Mouse (Mus musculus): Measurements from ENCODE around the gene Zfhx2.

Zfhx2 gene

GRCm38 (mm10) chr14:55105836-55106809, 14.0 kb upstream of the Zfhx2 start, which contains the start of gene Ap1g2:
TSS of gene Ap1g2 (minus strand) at chr14:55106593.
- peak; percentile 87 for DNase-seq

- no peak for DNase-seq
Measured at GRCm38 (mm10) chr14:55105386-55105785, 13.3 kb upstream of the Zfhx2 start.

DNA sequence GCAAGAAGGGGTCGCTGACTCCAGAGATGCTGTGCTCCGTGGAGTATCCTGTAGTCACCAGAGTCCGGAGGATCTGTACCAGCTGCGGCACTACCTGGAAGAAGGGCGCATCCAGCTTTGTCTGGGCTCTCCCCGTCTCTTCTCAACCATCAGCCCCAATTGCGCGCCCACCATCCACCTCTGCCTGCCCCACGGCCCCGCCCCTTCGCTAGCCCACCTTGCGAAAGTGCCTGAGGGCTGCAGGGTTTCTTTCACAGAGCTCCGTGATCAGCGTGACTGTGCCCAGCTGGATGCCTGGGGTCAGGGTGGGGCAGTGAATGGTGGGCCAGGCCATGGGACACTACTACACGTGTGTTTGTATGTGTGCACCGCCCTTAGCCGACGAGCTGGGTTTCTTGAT, 12.2 kb upstream of the Zfhx2 start:
- no peak for DNase-seq

DNA sequence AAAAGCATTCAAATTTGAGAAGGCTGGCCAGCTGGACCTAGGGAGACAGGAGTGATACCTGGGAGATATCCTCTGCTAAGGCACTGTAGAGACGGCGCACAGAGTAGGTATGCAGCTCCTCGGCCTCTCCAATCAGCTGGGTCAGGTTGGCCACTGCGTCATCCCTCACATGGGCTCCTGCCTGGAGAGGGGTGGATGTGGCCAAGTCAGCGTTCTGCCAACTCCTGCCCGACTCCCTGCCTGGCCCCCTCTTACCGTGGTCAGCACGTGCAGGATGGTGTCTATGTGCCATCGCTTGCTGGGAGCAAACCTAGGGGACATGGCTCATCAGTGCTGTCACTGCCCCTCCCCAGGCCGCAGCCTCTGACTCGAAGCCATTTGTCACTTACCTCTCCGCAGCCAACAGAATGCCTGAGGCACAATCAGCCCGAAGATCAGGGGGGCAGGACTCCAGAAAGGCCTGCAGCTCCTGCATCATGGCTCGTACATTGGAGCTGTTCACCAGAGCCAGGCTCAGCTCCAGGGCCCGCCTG, 10.2 kb upstream of the Zfhx2 start:
- DNase-seq = no peak

- peak; percentile 77 for DNase-seq
Measured at GRCm38 (mm10) chr14:55101592-55101991, 9.5 kb upstream of the Zfhx2 start.

- DNase-seq = peak; percentile 68
Measured at GRCm38 (mm10) chr14:55098067-55098466, 5.9 kb upstream of the Zfhx2 start.

DNA sequence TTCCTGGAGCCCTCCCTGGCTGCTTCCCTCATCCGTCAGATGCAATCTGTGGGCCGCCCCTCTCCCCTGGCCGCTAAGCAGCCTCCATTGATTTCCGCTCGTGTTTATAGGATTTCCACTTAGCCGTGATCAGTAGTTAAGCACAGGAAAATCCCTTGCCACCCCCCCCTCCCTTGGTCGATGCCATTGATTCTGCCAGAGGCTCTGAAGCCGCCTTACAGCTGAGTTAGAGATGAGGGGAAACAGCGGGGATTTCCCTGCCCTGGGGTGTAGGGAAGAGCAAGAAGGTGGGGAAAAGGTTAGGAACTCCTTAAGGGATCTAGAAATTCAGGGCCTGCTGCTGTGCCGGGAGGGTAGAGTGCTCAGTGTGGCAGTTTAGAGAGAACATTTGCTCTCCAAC, 5.5 kb upstream of the Zfhx2 start:
- no peak for DNase-seq

DNA sequence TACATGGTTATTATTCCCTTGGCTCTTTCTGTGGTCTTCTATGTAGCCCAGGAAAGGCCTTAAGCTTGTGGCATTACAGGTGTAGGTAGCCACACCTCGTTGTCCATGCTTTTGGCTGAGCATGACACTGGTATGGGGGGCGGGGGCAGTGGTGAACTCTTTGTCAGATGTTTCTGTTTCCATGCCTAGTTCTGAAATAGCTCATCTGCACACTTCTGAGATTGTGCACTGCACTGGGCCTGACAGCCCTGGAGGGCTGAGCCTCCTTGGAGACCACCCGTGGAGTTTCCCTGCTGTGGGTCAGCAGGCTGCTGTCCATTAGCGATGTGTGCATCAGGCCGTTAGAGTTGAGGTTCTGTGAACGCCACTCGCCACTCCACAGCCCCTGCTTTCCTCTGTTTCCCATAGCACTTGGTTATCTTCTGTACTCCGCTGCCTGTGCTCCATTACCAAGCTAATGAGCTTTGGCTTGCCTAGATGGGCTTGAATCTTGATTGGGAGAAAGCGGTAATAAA, 4.5 kb upstream of the Zfhx2 start:
- DNase-seq = no peak

GRCm38 (mm10) chr14:55095671-55096070, 3.5 kb upstream of the Zfhx2 start:
- no peak for DNase-seq

DNA sequence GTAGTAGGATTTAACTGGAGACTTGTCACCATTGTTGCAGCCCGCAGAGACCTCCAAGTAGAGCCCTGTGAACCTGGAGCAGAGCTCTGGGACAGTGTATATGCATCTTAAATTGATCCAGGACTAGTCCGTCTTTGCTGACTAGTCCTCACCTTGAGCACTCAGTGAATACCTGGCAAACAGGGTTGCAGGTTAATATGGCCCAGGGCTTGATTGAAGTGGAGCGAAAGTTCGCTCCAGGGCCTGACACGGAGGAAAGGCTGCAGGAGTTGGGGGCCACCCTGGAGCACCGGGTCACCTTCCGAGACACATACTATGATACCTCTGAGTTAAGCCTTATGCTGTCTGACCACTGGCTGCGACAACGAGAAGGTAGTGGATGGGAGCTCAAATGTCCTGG, 3.1 kb upstream of the Zfhx2 start:
- no peak for DNase-seq

DNA sequence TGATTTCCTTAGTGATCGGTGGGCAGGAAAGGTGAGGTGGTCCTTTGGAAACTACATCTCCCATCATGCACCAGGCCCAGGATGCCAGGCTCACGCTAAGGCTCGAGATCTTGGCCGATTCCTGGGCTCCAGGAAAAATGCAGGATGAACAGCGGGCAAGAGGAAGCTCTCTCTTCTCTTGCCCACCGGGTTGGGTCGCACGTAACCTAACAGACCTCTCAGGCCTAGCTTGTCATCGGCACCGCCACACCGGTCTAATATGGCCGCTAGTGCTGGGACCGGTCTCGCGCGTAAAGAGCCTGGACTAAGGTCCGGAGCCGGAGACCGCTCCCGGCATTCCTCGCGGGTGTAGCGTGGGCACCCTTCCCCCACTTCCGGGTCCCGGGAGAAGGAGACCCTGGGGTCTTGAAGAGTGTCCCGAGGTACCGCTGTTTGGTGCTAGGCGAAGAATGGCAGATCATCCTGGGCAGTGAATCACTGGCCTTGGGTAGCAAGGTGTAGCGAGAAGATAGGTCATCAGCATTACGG, 2.6 kb upstream of the Zfhx2 start, which contains the start of gene Thtpa:
Gene Thtpa, plus strand, starts transcription at position 81 of the 528 bp plus-strand sequence.
- DNase-seq = peak; percentile 86

DNA sequence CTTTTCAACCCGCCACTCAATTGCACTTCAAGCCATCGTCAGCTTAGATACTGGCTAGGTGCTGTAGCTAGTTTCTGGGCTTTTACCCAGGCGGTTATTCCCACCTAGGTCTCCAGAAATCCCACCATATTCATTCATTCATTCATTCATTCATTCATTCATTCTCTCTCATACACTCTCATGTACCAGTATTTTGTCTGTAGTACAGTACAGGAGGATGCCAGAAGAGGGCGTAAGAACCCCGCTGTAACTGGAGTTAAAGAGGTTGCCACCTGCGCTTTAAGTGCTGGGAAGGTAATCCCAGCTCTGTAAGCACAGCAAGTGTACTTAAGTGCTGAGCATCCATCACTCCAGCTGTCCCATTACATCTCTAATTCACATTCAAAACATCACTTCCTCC, 1.8 kb upstream of the Zfhx2 start:
- DNase-seq = no peak

DNA sequence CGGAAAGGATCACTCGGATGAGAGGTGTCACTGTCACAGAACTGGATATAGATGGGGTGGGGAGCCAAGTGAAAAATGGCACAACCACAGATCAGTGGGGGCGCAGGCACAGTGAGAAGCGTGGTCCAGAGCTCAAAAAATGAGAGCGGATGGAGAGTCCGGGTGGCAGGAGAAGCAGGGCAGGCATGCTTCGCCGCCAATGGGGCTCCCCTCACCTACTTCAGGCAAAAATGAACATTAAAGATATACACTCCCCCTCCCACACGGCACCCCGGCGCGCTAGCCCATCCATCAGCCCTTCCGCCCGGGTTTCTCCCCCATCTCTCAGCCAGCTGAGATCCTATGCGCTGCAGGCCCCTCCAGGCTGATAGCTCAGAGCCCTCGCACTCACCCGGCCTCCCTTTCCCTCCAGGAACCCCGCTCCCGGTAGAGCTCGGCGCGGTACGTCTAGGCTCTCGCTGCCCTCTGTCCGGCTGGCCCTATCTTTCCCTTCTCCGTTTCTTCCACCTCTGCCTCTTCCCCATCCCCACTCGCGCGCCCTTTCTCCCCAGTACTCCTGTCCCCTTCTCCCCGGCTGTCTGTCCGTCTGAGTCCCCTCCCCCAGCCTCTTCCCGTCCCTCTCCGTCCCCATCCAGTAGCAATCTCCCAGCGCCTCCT, 787 bp downstream of the Zfhx2 start:
- no peak for DNase-seq

GRCm38 (mm10) chr14:55089199-55089947, 2.8 kb downstream of the Zfhx2 start:
- peak; percentile 47 for DNase-seq

DNA sequence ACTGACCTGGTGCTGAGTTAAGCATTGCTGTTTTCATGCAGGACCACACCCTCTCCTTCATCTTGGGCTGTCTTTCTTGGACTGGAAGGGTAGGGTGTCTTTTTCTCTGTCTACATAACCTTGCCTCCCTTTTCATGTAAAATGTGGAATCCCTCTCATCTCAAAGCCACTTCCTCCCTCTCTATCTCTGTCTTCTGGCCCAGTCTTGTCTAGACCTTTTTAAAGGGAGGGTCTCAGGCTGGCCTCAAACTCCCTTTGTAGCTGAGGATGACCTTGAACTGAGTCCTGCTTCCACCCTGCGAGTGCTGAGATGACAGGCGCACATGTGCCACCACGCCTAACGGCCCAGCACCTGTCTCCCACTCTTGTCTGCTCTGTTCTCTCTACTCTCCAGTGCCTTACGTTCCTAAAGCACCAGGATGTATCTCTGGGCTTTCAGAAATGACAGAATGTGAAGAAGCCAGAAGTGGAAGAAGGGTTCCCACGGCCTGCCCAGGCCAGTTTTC, 6.1 kb downstream of the Zfhx2 start:
- no peak for DNase-seq

DNA sequence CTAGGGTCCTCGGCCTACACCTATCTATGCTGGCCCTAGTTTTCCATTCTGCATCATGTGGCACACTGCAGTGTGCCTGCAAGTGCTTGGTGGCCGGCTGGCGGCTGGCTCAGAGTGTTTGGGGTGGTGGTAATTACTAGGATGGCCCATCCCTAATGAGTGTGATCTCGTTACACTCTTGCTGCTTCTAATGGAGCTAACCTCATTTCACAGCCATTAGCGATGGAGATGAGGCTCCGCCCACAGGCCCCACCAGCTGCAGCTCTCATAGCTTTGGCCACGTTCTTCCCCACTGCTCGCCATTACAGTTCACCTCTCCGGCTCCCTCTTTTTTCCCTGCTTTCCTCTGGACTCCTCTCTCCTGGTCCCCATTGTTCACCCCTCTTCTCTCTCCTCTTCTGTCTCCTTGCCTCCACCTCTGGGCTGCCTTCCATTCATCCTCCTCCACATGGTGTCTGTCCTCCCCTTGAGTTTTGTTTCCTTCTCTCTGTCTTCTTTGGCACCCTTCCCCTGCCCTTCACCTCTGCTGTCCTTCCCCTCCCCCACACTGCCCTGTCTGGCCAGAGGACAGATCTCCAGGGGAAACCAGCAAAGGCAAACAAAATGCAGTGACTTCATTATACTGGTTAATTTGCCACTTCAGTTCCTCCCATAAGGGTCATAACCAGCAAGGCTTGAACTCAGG, 6.7 kb downstream of the Zfhx2 start:
- no peak for DNase-seq

GRCm38 (mm10) chr14:55083481-55083880, 8.6 kb downstream of the Zfhx2 start:
- no peak for DNase-seq

DNA sequence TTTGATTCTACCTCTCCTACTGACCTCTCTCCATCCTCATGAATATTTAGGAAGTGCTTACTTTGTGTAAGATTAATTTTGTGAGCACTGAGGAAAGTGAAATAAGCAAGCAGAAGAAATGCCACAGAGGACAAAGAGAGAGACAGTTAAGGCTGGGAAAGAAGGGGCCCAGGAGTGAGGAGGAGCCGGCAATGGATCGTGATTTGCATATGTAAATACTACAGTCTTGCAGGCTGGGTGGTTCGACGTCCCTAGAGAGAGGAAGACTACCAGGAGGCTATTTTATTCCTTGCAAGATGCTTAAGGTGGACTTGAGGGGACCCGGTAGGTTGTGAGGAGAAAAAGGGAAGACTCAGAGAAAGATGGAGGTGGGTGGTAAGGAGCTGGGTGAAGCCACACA, 11.0 kb downstream of the Zfhx2 start:
- DNase-seq = no peak

GRCm38 (mm10) chr14:55079214-55079970, 12.7 kb downstream of the Zfhx2 start:
- DNase-seq = peak; percentile 78

GRCm38 (mm10) chr14:55078366-55078989, 13.6 kb downstream of the Zfhx2 start:
- DNase-seq = no peak

Data from lung, postnatal 10 days (tissue).